Mouse (Mus musculus) bone marrow, adult 2 months (tissue): Measurements from ENCODE around the gene Cd274.

ENCODE experiments used
- CTCF ChIP-seq: fragments of 200-500 bp; IDR thresholded peaks from 2 replicates; pipeline ENCODE4 v1.5.1; 2011; ENCODE audit warnings: low read length, control low read depth; ENCODE audit not compliant: control insufficient read depth, insufficient read depth
- POLR2A ChIP-seq: fragments of 200-500 bp; IDR thresholded peaks from 2 replicates; pipeline ENCODE4 v1.6.1; 2011; ENCODE audit warnings: low read depth, mild to moderate bottlenecking, control low read depth, low read length, borderline replicate concordance; ENCODE audit not compliant: control insufficient read depth

DNA sequence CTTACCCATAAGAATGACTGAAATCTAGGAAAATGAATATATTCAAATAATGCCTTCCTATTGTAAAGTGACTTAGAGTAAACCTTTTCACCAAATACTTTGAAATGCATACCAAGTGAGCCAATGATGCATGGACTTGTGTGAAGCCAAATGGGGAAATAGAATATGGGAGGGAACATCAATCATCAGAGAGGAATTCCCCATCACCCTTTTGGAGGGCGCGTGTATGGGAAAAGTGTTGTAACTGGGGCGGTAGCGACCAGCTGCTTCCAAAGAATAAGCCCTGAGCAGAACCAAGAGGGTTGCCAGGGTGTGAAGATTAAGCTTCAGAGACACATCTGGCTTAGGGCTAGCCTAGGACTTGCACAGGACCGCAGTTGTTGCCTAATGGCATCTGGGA is 16.1 kb downstream of the Cd274 start:
- TF ChIP-seq CTCF (no peak), POLR2A (no peak)
